Mouse (Mus musculus): Measurements from ENCODE around the gene Dbn1.

Dbn1 gene

DNA sequence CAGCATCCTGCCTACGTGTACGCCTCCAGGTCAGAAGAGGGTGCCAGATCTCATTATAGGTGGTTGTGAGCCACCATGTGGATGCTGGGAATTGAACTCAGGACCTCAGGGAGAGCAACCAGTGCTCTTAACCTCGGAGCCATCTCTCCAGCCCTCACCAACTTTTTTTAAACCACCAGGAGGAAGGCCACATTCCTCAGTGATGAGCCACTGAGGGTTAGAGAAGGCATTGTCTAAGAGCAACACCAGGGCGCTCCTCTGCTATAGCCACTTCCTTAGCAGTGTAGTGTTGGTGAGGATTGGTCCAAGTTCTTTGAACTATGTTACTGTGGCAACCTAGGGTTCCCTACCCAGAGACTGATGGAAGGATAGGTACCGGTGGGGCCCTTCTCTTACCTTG, 12.2 kb downstream of the Dbn1 start:
- no peak for DNase-seq

DNA sequence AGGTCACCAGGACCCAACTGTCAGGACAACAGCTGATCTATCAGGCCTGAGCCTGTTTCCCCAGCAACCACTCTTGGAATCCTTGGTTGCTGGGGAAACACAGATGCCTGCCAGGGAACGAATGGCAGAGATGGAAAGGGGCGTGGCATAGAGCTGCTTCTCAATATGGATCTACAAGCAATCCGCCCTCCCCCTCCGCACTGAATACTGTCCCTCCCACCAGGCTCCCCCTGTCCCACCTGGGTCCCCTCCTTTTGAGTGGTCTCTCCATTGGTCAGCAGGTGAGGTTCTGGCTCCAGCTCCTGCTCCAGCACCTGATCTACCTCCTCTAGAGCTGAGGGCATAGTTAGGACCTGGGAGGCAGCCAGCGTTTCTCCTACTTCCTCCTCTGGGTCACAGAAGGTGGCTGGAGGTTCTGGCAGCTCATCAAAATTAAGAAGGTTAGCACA, 13.3 kb downstream of the Dbn1 start:
- peak; percentile 82 for DNase-seq

DNA sequence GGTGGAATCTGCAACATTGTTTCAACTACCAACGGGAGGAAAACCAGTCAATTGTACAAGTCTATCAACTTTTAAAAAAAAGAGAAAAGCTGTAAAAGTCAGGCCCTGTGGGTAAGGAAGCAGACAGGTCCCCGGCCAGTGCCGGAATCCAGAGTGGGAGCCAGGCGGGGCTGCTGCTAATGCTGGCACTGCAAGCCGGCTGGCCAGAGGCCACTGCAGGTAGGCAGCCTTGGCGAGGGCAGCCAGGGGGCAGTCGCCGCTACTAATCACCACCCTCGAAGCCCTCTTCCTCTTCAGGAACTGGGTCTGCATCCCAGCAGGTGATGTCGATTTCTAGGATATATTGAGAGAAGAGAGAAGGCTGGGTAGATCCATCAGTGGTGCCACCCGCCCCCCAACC, 13.9 kb downstream of the Dbn1 start:
- no peak for DNase-seq

DNA sequence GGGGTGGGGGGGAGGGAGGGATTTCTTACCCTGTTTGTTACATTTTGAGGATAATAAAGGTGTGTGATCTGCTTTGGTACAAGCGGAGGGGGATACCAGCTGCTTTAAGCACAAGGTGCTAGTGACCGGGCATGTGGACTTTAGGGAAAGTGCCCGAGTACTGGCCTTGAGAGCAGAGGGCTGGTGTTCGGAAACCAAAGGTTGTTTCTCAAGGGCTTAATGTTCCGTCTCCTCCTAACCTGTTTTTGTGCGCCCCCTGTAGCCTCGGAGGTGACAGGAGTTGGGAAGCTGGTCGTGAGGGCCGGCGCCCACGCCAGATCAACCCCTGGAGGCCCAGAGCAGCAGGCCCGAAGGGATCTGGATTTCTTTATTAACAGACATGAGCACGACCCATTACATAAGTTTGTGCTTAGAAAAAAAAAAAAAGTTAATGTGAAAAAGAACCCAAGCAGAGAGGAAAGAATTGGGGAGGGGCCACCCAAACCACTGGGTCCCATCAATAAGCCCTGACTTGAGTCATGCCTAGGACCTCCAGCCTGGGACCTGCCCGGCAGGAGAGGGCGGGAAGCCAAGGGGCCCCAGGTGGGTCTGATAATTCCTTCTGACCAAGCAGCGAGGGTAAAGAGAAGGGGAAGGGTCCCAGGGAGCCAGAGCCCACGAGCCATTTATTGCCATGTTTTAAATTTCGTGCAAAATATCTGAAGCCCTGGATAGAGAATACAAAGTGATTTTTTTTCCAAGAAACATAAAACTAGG, 14.7 kb downstream of the Dbn1 start:
- no peak for DNase-seq

DNA sequence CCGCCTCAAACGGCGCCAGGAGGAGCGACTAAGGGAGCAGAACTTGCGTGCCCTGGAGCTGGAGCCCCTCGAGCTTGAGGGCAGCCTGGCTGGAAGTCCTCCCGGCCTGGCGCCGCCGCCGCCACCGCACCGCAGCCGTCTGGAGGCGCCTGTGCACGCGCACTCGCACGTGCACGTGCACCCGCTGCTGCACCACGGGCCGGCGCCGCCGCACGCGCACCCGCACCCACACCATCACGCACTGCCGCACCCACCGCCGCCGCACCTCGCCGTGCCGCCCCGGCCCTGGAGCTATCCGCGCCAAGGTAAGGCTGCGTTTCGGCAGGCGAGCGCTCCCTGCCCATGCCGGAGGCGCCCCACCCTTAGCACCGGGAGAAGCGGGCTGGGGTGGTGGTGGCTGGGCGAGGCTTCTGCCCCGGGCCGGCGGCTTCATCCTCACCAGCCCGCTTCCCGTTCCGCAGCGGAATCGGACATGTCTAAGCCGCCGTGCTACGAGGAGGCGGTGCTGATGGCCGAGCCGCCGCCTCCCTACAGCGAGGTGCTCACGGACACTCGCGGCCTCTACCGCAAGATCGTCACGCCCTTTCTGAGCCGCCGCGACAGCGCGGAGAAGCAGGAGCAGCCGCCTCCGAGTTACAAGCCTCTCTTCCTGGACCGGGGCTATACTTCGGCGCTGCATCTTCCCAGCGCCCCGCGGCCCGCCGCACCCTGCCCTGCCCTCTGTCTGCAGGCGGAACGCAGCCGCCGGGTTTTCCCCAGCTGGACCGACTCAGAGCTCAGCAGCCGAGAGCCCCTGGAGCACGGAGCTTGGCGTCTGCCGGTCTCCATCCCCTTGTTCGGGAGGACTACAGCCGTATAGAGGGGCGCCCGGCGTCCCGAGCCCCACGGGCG, 15.5 kb downstream of the Dbn1 start:
- DNase-seq, result peak; percentile 87

DNA sequence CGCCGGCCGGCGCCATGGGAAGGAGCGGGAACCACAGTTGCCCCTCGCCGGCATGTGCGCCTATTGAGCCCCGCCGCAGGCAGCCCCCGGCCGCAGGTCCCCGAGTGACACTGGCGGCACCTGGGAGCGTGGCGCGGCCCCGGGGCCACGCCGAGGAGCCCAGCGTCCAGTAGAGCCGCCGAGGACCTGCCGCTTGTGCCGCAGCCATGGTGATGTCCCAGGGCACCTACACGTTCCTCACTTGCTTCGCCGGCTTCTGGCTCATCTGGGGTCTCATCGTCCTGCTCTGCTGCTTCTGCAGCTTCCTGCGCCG, 16.1 kb downstream of the Dbn1 start:
- DNase-seq, result no peak

DNA sequence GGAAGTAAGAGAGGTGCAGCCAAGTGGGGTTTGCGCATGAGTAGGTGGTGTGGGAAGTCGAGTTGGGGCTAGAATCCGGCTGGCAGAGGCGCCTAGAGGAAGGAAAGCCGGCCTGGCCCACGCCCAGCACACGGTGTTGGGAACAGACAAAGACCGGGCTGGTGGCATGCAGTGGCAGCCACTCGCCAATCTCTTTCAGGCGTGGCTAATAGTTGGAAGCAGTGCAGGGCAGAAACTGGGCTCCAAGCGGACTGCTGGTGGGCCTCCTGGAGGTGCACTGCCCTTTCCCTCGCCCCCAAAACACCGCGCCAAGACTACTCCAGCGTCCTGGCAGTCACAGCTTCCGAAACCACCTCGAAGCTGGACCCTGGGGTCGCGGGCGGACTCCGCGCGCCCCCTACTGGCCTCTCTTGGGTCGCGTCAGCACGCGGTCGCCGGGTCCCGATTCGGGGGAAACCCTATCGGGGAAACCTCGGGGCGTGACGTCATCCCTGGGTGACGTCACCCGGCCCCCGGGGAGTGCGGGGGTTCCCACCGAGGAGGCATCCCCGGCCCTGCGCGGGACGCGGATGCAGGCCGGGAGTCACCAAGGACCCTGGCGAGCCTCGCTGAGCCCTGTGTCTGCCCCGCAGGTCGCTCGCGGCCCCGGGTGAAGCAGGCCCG, 16.6 kb downstream of the Dbn1 start:
- DNase-seq, result peak; percentile 79

DNA sequence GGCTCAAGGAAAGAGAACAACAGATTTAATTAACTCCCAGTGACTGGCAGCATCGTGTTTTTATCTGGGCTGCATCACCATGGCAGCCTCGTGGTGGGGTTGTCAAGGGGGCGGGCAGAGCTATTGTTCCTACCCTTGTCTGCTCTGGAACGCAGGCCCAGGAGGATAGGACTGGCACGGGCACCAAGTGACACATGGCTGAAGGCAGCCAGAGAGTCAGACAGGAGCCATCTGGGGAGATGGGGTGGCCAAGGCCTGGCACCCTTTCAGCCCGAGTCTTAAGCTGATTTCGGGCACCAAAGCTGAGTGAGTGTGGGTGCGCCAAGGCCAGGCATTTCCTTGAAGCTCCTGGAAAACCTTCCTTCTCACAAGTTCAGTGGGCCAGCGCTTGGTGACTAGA, 17.5 kb downstream of the Dbn1 start:
- no peak for DNase-seq

DNA sequence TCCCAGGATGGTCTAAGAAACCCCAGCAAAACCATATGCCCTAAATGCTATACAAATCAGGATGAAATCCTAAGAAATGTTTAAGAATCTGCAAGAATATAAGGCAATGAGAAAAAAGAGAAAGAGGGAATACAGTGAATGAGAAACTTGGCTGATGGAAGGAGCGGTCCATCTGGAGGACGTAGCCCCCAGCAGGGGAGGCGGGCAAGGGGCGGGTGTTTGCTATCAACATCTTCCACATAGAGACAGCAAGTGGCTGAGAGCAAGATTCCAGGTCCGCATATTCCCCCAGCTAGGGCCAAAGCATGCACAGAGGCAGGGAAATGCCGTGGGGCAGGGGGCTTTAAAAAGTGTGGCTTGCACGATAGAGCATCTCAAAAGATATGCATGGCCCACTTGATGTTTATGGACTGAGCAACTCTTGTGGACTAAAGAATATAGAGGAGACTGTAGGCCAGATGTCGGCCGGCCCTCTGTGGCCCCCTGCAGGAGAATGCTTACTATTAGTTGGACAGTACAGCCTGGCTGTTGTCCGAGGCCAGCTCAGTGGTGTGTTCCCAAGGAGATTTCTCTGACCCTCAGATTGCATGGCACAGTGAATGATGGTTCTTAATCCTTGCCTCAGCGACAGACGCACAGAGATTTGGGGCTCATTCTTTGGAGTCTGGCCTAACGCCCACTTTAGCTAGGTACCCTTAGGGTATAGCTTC, 18.9 kb downstream of the Dbn1 start:
- DNase-seq, result no peak

DNA sequence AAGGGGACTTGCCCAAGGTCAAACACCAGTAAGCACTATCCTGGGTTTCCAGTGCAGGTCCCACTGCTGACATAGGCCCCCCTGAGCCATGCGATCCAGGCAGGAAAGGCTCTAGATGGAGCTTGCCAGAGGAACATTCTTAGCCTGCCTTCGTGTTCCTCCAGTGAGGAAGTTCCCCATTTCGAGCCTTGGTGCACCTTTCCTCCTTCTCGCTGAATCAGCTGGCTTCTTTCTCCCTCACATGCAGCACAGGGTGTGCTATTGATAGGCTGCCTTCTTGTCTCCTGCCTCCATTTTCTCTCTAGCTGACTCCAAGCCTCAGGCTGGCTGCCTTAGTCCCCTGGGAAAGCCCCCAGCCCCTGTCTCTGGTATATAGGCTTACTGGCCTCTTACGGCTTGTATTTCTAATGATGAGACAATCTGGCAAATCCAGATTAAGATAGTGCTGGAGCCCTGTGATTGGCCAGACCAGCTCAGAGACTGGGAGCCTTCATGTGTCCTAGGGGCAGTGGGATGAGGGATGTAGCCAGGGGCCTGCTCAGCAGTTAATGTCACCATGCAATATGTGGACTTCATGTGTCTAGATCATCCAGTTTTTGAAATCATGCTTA, 22.0 kb downstream of the Dbn1 start:
- DNase-seq, result no peak

DNA sequence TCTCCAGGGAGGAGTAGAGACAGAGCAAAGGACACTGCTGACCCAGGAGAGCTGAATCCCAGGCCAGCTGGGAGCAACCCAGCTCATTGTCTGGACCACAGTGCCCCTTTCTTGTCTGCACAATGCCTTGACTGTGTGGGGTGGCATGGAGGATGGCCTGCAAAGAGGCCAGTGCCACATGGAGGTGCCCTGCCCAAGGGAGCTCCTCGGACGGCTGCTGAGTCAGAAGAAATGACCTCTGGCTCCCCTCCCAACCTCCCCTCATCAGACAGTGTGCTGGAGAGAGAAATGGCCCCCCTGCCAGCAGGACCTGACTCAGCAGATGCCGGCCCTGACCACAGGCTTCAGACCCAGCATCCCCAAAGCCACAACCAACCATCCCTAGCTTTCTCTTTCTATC, 22.7 kb downstream of the Dbn1 start:
- DNase-seq, result no peak

DNA sequence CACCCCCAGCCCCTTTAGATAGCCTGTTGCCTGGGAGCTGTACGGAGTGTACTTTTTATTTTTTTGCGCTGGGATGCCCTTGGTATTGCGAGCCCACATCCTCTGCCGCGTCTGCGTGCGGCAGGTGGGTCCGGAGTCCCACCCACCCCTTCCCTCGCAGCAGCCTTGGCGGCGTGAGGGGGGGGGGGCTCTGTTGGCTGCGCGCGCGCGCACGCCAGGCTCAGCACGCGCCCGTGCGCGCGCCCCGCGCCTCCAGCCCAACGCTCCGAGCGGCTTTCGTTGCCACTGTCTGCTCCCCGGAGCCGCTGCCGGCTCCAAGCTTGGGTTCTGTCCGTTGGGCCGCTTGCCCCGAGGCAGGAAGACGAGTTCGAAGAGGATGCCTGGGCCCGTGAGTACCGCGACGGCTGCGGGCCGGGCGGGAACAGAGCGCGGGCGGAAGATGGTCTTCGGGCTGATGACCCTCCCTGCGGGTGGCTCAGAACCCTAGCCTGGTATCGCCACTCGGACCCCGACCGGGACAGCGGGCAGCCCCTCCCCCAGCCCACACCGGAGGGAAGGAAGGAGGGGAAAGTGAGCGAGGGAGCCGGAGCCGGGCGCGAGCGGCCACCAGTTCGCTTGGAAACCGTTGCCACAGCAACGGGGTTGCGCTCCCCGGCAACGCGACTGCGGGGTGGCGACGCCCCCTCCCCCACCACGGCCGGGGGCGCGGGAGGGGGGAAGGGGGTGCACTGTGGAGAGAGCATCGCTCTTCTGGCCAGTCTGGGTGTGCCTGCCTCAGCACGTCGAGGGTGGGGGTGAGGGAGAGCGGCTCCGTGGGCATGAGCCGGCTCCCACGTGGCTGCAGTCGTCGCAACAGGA, 23.7 kb downstream of the Dbn1 start, which contains the start of gene Prr7:
Prr7 (plus strand) TSS at position 241 of the 858 bp plus-strand sequence.
- peak; percentile 77 for DNase-seq

DNA sequence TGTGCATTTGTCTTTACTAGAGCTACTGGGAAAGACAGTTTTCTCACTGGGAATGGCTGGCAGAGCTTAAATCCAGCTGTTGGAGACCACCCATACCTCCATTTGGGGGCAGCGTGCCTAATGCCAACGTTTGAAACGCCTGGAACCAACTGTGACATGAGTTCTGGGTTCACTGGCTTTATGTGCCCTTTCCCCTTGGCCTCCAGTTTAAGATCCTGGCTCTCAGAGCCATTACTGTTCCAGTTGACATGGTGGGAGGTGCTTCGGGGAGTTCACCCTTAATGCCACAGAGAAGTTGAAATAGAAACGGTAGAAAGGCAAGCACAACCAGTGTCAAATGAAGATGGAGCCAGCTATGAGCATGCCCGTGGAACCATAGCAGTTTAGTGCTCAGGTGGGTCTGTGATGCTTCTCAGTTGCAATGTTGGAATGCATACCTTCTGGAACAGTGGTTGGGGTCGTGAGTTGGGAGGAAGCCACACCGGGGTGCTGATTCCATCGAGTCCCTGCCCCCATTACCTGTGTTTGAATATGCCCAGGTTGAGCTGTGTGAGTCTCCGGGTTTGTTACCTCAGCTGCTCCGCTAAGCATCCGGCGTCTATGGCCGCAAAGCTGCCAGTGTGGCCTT, 24.4 kb downstream of the Dbn1 start:
- DNase-seq, result no peak

DNA sequence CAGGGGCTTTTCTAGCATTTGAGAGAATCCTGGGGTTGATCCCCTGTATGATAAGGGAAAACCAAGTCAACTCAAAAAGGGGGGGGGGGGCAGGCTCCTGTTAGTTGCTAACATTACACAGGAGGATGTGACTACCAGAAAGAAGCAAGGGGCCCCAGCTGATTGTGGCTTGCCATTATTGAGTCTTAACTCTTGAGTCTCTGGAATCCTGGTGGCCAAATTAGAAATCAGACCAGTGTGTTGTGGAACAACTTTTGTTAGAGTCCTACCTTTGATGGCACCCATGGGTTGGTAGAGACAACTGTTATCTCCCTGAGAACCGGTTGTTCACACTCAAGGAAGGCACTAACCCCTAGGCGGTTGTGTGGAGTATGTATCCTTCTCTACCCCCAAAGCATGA, 24.9 kb downstream of the Dbn1 start:
- no peak for DNase-seq

DNA sequence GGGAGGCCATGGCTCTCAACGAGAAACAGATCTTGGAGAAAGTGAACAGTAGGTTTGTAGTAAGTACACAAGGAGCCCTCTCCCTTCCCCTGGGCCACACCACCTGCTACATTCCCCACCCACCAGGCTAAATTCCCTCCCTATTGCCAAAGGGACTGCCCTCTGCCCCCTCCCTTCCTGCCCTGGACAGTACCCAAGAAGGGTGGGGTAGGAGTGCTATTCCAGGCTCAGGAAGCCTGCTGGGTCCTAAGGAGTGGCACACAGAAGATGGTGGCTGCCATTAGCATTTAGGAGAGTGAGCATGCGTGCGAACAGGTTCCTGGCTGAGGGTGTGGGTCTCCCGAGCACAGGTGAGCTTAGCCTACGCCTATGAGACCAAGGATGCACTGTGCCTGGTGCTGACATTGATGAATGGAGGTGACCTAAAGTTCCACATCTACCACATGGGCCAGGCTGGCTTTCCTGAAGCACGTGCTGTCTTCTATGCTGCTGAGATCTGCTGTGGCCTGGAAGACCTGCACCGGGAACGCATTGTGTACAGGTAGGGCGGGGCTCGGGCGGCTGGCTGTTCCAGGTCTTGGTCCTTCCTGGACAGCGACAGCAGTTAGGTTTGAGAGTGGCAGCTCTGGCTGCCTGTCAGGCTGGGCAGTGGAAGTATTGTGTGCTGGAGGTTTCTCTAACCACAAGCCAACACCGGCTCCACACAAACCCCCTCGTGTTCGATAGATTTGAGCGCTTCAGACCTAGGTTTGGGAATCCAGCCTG, 35.9 kb downstream of the Dbn1 start:
- DNase-seq, result no peak

DNA sequence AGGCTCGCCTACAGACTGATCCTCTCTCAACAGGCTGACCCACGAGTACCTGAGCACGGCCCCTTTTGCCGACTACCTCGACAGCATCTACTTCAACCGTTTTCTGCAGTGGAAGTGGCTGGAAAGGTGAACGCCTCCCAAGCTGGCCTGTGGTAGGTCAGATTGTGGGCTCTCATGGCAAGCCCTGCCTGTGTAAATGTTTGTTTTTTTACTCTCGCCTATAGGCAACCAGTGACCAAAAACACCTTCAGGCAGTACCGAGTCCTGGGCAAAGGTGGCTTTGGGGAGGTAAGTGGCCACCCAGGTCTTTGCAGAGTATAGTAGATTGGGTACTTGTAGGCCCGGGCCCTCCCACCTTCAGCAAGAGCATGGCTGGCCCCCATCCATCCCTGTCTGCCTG, 36.6 kb downstream of the Dbn1 start:
- DNase-seq, result no peak

DNA sequence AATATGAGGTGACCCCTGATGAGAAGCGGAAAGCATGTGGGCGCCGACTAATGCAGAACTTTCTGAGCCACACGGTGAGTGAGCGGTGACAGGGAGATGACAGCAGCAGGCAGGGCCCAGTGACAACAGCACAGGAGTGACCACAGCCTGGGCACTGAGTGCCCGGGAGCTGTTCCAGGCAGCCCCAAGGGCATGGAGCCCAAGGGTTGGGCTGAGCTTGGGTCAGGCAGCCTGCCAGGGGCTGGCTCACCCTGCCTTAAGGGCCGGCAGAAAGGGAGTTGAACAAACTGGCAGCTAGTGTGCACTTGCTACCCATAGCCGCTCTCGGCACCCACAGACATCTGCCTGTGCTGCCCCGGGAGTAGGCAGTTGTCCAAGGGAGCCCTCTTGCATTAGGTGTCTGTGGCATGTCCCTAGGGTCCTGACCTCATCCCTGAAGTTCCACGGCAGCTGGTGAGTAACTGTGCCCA, 37.4 kb downstream of the Dbn1 start:
- peak; percentile 59 for DNase-seq

DNA sequence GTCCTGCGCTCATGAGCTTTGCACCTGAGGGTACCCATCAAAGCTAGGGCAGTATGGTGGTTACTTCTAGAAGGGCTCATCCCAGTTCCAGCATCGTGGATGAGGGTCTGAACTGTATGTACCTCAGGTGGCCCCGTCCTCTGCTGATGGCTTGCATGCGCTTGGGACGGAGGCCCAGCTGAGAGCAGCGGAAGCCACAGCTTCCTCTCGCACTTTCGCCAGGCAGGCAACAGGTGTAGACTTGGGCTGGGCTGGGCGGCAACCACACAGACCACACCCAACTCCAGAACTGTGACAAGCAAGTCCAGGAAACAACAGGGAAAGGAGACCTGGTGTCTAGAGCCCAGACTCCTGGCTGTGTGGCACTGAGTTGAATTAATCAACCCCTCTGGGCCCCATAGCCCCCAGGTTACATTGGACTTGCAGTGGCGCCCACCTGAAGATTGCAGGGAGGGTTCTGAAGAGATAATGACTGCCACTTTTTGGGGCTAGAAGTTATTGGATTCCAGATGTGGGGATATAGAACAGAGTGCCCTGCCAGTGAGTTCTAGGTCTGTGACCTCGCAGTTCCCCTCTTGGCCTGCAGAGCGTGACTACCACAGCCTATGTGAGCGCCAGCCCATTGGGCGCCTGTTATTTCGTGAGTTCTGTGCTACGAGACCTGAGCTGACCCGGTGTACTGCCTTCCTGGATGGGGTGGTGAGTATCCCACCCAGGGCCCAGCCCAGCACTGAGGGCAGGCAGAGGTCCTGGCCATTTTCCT, 38.1 kb downstream of the Dbn1 start:
- no peak for DNase-seq

DNA sequence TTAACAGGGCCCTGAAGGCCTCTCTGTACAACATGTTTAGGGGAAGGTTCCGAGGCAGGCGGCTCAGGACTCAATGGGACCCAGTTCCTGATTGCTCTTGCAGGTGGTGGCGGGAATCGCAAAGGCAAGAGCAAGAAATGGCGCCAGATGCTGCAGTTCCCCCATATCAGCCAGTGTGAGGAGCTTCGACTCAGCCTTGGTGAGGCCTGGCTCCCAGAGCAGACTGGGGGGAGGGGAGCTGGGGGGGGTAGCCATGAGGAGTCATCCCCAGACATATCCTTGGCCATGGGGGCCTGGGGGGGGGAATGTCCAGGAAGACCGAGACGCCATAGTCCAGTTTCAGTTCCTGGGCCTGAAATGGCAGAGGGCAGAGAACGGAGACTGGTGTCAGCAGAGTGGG, 38.7 kb downstream of the Dbn1 start:
- no peak for DNase-seq

Data from right cerebral cortex, adult 18-20 months (tissue).